Mouse (Mus musculus): ENCODE measurements around the gene S100pbp.
"Not testable (repeated sequence)": the region's sequence is repeated elsewhere in the genome, so short reads cannot be mapped to it uniquely, and the experiment has no call there.

Gene S100pbp

DNA sequence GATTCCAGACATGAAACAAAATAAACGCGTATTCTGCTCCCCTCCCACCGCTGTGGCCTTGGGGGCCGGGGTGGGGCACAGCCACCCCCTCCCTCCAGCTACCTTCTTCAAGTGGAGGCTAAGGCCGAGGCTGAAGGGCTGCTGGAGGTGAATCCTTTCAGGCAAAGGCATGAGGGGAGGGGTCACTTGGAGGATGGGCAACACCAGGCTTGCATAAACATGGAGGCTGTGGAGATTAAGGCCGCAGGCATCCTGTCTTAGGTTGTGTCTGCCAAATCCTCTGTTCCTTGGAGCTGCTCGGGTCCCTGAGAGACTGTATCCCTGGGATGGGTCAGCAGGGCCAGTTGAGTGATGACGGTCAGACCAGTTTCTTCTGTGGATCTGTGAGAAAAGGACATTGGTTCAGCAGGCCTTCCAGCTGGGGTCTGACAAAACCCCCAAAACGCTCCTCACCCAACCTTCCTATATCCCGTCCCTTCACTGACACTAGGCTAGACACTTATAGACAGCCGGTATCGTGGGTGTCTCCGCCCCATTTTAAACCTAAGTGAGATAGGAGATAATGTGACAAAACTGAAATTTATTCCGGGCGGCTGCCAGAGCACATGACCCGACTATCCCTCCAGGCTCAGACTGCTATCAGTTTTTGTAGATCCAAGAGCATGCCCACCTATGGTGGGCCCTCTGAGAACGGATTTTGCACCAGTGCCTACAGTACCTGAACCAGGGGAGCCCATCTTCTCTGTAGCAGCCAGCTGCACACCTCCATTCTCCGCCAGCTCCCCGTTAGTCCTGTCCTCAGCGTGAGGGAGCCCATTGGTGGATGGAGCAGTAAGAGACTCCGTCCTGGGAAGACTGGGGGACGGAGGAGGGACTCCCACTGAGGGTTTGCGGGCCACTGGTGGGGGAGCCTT lies 31.8 kb upstream of the S100pbp start:
- no peak for DNase-seq (ENCODE audit: low read depth, low spot score)

DNA sequence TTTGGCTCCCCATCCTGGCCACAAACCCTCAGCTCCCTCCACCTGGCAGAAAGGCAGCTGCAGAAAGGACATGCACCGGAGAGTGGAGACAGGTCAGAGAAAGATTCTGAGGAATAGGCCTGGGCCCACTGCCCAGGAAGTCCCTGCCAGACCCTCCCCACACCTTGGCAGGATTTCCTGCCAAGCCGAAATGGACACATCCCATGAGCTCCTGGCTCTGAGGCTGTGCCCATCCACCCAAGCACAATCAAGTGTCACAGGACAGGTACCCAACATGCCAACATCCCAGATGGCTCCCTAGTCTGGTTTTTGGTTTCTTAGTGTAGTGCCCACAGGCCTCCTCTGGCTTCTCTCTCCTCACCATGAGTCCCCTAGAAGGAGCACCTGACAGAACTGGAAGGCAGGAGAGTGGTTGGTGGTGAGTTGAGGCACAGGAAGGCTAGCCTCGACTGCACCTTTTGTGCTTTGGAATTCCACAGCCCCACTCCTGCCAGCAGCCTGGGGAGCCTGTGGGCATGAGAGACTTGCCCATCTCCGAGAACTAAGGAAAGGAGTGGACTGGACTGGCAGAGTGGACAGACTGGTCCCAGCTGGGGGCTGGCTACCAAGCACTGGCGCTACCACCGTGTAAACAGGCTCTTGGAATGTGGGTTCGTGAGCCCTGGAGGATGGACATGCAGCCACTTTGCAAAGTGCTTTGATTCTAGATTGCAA lies 31.0 kb upstream of the S100pbp start:
- no peak for DNase-seq (ENCODE audit: low read depth, low spot score)

DNA sequence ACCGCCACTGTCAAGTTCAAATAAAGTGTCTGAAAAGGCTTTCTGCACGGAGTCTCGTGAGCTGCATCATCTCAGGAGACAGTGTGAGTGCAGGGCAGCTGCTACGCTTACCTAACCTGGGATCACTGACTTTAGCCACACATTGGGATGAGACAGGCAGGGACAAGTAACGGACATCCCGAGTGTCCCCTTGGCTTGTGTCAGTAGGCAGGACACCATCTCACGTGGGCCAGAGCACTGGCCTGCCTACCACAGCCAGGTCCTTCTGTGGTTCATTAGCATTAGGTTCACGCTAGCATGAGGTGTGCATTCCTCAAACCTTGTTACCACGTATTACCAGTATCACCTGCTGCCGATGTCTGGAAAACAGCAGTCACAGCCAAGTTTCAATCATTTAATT lies 29.7 kb upstream of the S100pbp start:
- DNase-seq (ENCODE audit: low read depth, low spot score) = no peak

DNA sequence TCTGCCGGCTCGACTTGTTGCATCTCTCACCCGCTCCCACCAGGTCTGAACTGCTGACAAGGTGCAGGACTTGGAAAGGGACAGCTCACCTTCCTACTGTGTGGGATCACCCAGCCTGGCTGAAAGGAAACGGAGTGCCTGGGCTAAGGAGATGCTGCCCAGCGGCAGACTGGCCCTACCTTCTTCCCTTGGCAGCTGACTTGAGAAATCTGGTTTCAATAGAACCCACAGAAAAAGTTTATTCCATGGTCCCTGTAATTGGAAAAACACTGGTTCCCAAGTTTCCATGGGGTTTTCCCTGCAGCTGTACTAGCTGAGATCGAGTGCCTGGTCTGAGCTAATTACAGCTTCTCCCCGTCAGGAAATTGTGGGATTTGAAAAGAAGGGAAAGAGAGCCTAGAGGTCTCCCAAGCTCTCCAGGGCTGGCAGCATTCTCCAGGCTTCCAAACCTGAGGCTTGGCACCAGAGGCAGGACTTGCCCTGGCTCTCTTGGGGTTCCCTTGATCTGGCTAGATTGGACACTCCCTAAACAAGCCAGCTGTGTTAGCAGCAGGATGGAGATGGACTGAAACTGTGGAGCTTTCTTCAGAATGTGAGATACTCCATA lies 29.1 kb upstream of the S100pbp start:
- no peak for DNase-seq (ENCODE audit: low read depth, low spot score)

DNA sequence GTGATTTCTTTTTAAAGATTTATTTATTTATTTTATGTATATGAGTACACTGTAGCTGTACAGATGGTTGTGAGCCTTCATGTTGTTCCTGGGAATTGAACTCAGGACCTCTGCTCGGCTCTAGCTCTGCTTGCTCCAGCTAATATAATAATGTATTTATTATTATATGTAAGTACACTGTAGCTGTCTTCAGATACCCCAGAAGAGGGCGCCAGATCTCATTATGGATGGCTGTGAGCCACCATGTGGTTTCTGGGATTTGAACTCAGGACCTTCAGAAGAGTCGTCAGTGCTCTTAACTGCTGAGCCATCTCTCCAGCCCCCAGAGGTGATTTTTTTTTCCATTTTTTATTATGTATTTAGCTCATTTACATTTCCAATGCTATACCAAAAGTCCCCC lies 23.0 kb upstream of the S100pbp start:
- DNase-seq (ENCODE audit: low read depth, low spot score) = not testable (repeated sequence)

DNA sequence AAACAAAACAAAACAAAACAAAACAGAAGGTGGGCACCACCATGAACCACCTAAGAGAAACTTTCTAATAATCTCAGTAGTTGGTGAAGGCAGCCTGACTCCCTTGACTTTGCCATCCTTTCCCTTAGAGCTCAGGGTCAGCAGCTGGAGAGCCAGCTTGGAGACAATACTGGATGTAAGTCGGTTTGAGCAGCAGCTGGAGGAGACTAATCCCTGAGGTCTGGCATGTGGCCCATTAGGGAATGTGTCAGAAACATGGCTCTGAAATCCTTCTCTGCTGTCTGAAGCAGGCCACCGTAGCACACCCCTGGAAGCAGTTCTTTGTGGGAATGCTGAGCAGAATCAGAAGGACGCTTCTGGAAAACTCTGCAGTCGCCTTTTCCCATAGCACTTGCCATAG lies 21.9 kb upstream of the S100pbp start:
- no peak for DNase-seq (ENCODE audit: low read depth, low spot score)

DNA sequence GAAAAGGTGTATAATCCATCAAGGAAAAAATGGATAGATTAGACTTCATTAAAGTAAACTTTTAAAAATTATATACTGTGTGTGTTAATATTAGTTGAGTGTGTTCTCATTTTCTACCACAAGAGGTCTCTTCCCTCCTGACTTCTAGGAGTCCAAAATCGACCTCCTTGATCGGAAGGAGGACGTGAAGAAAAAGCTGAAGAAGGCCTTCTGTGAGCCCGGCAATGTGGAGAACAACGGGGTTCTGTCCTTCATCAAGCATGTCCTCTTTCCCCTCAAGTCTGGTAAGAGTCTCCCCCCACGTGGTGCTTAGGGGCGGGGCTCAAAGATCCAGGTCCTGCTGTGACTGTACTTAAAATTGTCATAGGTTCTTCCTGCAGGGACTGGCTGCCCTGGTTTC lies 20.0 kb upstream of the S100pbp start:
- no peak for DNase-seq (ENCODE audit: low read depth, low spot score)

DNA sequence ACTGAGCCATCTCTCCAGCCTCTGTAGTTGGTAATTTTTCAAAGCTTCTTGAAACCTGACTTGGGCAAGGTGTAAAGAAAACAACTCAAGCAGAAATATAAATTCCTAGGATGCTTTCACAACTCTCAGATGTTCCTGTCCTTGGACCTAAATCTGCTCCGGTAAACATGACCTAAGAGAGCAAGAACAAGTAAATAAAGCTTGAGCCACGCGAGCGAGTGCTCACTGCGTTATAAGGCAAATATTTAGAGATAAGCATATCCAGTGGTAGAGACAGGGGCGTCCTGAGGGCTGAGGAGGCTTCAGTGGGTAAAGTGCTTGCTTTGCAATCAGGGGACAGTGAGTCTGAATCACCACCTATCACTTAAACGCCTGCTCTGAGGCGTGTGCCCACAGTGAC lies 17.3 kb upstream of the S100pbp start:
- no peak for DNase-seq (ENCODE audit: low read depth, low spot score)

DNA sequence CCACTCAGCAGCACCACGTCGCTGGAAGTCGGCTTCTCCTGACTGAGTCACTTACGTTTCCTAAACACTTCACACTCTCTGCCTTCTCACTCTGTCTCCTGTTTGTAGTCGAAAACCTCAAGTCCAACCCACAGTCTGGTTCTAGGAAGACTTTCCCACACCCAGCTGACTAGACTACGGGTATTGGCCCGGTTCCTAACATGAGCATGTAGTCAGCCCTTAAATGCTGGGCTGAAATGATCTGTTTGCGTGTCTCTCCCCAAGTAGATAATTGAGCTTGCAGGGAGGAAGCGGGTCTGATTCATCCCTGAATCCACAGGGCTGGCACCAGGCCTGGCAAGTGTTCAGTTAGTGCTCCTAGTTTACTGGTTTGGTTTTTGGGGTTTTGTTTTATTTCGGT lies 15.1 kb upstream of the S100pbp start:
- no peak for DNase-seq (ENCODE audit: low read depth, low spot score)

DNA sequence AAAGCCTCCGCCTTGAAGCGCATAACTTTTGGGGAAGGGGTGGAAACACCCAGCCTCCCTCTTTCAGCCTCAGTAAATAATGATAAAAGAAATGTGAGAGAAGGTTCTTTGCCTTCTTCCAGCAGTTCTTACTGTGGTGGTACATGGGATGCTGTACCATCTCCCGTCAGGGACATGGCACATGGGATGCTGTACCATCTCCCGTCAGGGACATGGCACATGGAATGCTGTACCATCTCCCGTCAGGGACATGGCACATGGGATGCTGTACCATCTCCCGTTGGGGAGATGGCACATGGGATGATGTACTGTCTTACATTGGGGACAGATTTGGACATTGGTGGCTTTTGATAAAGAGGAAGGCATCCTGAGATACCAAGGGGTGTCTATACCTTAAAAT lies 8.0 kb upstream of the S100pbp start:
- no peak for DNase-seq (ENCODE audit: low read depth, low spot score)

DNA sequence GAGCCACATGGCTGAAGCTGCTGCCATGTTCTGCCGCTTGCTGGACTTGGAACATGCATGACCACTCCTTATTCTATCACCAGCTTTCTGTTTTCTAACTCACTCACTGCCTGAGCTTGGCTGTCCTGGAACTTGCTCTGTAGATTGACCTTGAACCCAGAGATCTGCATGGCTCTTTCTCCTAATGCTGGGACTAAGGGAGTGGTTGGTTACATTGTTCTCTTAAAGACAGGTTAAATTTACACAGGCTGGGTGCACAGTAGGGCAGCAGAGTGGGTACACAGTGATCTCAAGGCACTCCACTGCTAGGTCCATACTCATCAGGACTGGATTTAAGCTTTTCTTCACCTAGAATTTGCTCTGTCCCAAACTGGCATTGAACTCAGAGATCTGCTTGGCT lies 4.8 kb upstream of the S100pbp start:
- no peak for DNase-seq (ENCODE audit: low read depth, low spot score)

DNA sequence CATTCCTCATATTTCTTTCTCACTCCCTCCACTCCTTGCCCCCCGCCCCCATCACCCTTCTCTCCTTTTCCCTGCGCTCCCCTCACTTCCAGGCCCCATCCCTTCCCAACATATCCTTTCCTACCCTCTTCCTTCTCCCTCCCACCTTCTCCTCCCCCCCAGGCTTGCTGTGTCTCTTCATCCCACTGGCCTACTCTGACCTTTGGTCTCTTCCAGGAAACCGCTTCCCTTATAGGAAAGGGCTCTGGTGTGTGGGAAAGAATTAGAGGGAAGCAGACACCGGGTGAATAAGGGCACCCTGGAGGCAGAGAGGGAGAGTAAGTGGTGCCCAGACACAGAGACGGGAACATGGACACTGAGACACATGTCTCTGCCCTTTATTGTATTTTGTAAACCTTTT lies 2.2 kb upstream of the S100pbp start:
- no peak for DNase-seq (ENCODE audit: low read depth, low spot score)

DNA sequence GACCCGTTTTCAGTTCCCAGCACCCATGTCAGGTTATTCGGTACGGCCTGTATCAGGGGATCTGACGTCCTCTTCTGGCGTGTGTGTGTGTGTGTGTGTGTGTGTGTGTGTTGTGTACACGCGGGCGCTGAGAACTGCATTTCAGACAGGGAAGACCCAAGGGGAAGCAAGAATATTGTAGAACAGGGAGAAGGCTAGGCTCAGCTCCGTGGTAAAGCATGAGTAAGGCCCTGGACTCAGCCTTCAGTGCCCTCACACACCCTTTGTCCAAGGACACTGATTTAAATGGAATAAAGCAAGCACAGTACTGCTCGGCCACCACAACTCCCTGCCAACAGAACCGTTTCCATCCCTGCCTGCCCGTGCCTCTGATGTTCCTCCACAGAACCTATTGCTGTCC lies 1.0 kb upstream of the S100pbp start:
- no peak for DNase-seq (ENCODE audit: low read depth, low spot score)

DNA sequence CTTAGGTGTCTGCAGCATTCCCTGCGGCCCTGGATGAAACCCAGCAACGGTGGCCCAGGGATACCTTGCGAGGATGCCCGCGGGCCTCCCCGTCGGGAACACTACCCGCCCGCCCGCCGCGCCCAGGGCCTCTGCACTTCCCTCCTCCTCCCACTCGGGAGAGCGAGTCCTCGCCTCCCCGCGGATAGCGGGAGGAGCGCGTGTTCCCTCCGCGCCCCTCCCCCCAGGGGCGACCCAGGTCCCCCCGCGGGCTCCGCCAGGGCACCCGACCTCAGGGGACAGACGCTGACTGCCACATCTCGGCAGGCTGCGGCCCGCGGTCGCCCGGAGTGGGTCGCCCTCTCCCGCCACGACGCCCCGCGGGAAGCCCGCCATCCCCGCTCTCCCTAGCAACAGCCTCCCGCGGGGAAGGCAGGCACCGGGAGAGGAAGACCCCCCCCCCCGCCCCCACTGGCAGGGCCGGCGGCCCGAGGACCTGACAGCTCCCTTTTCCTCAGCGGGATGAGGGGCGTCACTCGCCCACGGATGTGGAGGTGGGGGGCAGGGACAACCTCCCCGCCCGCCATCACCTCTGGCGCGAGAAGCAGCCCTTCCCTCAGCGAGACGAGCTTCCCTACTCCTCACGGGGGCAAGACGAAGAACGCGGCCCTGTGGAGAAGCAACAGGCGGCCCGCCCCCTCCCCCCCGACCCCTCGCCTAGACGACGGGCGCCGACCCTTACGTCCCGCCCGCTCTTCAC lies 555 bp downstream of the S100pbp start:
- no peak for DNase-seq (ENCODE audit: low read depth, low spot score)

DNA sequence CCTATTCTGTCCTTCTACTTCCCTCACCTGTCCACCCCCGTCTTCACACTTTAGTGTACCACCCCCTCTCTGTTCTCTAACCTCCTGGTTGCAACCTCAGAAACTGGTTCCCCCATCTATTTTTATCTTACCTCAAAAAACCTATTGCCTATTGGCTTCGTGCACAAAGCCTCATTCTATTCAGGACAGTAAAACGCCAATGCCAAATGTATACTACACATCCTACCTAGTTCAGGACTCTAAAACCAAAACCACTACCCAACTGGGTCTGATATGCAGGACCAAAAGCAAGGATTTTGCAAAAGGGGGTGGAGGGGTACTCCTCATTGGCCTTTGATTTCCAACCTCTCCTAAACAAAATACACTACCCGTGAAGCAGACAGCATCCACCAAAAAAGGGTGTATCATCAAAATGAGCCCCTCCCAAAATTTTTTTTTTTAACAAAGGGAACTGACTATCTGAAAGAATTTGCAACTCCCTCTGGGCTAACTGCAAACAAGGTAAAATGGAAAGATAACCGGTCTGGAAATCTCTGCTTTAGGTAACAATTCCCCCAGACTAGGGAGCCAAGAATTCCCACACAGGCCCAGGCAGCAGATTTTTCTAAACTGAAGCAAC lies 1.4 kb downstream of the S100pbp start:
- no peak for DNase-seq (ENCODE audit: low read depth, low spot score)

DNA sequence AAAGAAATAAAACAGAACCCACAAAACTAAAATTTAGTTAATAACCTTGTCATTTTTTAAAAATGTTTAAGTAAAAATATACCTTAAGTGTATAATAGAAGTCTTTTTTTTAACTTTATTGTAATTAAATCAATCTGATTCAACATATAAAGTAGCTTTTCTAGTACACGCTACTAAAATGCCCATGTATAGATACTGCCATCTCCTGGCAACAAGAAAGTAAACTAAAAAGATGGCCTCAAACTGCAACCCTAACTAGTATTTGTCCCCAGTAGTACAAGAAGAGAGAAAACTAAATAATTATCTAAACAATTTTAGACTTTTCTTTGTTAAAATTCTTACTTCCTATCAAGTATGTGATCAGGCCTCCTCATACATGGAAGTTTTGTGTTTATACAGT lies 10.0 kb downstream of the S100pbp start:
- DNase-seq (ENCODE audit: low read depth, low spot score) = no peak

DNA sequence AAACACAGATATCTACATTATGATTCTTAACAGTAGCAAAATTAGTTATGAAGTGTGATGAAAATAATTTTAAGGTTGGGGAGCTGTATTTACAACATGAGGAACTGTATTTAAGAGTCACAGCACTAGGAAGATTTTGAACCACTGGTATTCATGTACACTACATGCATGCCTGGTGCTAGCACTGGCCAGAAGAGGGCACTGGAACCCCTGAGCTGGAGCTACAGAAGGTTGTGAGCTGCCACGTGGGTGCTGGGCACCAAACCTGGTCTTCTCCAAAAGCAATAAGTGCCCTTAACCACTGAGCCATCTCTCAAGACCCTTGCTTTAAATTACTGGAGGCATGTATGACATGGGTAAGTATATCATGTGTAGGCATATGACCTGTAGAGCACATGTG lies 17.0 kb downstream of the S100pbp start:
- DNase-seq (ENCODE audit: low read depth, low spot score) = no peak

DNA sequence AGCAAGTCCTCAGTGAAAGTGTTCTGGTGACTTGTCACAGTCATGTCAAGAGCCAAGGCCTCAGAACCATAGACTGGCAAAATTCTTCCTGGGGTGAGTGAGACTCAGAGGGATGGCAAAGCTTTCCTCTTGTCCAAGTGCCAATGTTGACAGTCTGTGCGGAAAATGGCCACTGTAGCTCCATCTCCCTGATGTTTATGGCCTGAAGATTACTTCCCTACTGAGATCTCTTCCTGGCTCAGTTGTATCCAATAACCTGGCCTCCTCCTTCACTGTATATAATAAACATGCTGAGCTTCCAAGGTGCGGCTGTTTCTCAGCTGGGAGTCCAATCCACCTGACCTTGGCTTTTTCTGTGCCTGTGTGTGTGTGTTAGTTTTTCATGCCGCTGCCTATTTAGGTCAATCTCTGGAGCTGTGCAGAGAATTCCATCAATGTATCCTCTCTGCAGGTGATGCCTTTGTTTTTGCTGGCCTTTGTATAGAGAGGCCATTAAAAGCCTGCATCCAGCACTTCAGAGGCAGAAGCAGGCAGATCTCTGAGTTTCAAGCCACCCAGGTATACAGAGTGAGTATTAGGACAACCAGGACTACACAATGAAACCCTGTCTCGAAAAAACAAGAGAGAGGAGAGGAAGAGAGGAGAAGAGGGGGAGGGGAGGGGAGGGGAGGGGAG lies 27.8 kb downstream of the S100pbp start:
- DNase-seq (ENCODE audit: low read depth, low spot score) = no peak

DNA sequence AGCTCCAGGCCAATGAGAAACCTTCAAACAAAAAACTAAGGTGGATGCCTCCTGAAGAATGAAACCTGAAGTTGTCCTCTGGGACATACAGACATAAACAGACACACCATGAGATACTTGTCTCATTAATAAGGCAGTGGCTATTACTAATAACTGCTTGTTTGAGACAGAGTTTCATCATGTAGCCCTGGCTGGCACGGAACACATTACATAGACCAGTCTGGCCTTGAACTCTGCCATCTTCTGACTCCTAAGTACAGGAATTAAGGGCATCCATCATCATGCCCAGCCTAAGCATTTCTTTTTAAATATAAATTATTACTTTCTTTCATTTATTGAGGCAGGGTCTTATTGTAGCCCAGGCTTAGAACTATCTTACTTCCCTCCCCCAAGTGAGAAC lies 28.5 kb downstream of the S100pbp start:
- DNase-seq (ENCODE audit: low read depth, low spot score) = no peak

DNA sequence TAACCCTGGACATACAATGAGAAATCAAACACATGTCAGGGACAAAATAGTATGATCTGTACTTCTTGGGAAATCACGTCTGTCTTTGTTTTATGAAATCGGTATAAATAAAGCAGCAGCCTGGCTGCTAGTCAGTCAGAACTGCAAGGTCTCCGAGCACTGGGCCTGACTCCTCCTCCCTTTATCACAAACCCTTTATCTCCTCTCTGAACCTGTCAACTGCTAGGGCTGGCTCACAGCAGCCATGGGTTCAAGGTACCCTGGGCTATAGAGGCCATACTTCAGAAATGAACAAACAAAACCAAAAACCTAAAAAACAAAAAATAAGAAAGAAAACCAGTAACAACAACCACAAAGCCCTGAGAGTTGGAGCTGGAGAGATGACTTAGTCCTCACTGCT lies 31.0 kb downstream of the S100pbp start:
- DNase-seq (ENCODE audit: low read depth, low spot score) = no peak

DNA sequence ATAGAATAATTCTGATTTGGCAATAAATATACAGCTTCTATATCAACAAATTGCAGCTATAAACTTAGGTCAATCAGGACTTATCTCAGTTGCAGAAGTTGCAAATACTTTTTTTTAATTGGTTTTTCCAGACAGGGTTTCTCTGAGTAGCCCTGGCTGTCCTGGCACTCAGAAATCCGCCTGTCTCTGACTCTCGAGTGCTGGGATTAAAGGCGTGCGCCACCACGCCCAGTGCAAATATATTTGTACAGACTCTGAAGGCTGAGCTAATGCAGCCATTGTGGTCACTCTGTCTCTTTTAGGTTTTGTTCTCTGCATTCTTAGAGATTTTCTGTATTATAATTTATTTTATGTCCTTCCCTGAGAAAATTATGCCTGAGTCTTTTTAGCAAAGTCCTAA lies 32.0 kb downstream of the S100pbp start:
- DNase-seq (ENCODE audit: low read depth, low spot score) = no peak
